Mouse (Mus musculus): ENCODE measurements around the gene Smim14.
"Not testable (repeated sequence)": the region's sequence is repeated elsewhere in the genome, so short reads cannot be mapped to it uniquely, and the experiment has no call there.

The Smim14 gene

DNA sequence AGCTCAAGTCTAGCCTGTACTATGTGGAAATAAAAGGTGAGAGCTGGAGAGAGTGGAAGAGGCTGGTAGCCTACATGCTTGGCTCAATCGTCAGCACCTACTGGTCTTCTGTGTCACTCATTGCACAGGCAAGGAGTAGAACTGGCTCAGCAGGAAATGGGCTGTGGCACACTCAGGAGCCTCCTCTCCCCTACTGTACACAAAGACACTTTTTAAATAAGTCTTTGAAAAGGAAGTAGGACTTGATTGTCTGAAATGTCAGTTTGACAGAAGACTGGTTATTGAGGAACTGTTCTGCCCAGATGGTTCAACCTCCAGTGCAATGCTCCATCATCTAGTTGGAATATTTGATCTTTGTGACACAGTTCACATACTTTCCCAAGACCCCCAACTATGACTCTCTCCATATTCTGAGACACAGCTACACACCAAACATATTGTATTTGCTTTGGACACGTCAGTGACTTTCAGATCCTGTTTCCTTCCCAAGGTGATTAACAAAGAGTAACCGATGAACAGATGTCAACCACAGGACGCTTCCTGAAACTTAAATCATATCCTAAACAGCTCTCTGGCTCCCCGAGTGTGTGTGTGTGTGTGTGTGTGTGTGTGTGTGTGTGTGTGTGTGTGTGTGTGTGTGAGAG lies 22.2 kb downstream of the Smim14 start:
- DNase-seq: no peak

DNA sequence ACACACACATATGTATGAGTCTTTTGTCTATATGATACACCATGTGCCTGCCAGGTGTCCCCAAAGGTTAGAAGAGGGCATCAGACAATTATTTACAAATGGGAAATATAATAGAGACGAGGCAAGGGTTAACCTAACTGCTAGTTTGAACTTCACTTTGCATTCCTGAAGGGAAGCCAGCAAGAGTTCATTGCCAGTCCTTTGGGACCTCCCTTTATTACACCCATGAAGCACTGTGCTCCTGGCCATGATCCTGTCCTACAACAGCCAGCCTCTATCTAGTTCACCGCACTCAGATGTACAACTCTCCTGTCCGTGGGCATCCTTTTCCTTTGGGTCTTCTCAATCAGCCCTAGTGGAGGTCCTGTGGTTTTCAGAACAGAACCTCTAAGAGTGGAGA lies 23.5 kb downstream of the Smim14 start:
- no peak for DNase-seq

DNA sequence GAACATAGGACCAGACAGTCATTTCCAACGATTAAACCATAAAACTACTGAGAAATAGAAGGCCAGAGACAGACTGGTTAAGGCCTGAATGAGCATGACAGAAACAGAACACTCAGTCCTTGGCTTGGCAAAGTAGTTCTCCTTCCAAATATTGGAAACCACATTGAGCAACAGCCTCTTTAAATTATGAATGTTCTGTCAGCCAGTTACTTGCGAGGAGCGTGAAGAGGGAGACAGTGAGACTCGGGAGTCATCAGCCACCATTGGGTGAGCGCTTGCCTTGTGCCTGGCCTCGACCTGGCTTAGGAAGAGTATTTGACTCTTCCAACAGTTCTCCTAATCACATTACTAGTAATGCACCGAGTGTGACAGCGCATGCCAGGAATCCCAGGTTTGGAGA lies 28.6 kb downstream of the Smim14 start:
- no peak for DNase-seq

DNA sequence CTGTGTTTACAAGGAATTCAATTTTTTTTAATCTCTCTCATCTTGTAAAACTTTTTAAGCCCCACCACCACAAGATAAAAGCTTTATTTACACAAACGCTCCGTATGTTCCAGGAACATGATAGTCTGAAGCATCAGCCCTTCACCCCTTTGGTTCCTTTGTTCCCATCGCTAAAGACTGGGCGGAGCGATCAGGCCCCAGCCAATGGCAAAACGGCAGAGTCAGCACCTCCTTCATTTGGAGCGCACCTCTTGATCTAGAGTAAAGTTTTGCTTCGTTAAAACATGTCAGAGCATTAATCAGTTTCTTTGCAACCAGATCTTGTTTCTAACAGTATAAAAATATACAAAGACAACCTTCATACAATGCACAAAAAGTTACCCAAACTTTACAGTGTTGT lies 31.2 kb downstream of the Smim14 start:
- no peak for DNase-seq

DNA sequence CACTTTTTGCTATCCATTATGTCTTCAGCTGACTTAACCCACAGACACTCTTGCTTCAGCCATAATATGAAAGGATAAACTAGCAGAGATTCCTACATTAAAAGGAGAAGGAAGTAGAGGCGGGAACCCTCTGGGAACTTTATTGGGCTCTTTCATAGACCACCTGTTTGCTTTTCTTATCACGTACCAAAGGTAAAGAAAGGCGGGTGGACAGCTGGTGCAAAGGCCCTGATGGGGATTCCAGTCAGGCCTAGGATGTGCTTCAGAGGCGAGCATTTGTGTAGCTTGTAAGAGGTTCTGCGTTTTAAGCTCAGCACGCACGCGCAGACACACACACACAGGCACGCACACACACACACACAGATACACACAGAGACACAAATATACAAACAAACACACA lies 35.6 kb downstream of the Smim14 start:
- DNase-seq: no peak

DNA sequence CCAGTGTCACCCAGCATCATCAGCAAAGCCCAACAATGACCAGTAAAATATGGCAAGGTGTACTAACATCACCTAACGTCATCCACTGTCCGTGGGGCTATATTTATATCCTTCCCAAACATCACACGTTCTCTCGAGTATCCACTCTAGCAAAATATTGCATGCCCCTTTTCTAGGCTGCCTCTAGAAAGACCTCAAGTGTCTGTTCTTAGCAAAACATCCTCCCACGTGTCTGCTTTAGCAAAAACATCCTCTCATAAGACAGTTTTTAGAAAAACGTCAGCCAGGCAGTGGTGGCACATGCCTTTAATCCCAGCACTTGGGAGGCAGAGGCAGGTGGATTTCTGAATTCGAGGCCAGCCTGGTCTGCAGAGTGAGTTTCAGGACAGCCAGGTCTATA lies 36.8 kb downstream of the Smim14 start:
- DNase-seq: no peak

DNA sequence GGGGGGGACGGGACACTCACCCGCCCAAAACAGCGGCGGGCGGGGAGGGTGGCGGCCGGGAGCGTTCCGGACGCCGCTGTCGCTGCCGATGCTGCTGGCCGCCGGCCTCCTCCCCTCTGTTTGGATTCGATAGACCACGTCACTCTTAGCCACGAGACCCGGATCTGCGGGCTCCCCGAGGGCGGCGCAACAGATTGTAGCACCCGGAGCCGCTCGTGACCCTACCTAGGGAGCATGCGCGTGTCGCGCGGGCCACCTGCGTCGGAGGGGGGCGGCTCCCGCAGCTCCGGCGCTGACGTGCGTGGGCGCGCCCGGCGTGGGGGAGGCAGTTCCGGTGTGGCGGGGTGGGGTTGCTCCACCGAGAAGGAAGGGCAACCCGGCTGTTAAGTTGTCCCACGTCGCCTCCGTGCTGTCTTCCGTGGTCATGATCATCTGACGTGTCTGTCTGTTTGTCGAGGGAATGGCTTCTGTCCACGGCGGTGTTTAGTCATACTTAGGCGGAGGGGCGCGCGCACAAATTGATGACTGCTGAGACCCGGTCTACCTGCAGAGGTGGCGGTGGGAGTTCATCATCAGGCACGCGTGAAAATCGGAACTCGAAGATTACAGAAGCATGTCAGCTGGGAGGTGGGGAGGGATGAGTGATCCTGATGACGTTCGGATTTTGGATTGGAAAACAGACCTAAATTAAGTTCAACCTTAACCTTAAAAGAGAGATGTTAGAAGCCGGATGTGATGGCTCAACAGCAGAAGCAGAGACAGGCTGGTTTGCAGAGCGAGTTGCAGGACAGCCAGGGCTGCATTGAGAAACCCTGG lies 44.1 kb downstream of the Smim14 start, which contains the start of gene Gm43552:
Gene Gm43552 (minus strand): TSS at position 118 of the 816 bp plus-strand sequence.
- peak; percentile 98 for DNase-seq

DNA sequence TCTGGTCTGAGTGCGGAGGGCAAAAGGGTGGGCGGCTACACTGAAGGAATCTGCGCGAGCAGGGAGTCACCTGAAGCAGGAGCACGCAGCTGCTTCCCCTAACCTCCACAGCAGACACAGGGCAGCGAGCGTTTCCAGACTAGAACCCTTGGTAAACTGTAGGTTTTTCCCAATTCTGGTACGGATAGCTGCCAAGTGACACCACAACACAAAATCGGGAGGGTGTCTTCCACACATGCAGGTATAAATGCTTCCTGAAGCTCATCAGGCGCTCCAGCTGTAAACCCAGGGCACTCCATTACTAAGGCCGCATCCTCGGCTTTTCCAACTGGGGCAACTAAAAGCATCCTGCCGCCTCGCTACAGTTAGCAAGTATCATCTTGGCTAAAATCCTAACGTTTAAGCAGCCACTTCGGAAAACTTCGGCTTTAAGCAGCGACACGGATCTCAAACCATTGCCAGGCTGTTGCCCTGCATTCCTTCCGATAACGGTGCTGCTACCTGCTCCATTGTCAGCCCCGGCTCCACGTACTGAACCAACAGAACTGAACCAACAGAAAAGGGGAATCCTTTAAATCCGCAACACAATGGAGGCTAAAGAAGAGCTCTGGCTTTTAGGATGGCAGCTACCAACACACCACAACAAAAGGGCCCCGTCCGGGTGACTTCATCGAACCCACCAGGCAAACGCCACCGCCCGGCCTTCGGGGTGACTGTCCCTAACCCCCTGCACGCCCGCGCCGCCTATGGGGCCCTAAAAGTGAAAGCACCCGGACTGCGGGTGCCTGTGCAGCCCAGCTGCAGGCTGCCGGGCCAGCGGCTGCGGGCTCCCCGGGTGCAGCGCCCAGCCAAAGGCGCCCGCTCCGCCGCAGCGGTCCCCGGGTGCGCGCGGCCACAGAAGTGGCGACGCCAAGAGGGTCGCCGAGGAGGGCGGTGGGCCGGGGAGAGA lies 44.9 kb downstream of the Smim14 start:
- peak; percentile 65 for DNase-seq

DNA sequence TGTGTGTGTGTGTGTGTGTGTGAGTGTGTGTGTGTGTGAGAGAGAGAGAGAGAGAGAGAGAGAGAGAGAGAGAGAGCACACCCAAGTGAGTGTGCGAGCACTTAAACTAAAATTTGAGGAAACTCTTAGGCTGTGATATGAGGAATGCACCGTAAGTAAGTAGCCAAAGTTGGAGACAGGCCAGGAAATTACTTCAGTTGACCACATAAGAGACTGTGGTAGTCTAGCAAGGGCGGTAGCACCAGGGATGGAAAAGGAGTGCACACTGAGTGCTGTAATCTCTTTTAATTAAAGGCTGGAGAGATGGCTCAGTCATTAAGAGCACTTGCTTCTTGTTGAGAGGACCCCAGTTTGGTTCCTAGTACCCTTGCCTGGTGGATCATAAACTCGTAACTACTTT lies 47.2 kb downstream of the Smim14 start:
- no peak for DNase-seq

DNA sequence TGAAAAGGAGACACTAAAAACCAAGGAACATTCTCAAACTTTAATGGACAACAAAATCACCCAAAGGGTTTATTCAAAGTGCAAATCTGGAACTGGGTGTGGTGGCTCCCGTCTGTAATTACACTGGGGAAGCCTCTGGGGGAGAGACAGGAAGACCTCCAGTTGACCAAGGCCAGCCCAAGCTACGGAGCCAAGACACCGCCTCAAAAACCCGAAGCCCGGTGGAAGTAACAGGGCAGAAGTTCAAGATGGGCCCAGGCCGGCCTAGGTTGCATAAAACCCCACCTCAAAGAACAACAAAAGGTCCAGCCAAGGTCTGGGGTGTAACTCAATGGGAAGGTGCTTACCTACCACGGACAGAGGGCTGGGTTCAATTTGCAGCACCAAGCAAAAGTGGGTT lies 48.3 kb downstream of the Smim14 start:
- DNase-seq: no peak

DNA sequence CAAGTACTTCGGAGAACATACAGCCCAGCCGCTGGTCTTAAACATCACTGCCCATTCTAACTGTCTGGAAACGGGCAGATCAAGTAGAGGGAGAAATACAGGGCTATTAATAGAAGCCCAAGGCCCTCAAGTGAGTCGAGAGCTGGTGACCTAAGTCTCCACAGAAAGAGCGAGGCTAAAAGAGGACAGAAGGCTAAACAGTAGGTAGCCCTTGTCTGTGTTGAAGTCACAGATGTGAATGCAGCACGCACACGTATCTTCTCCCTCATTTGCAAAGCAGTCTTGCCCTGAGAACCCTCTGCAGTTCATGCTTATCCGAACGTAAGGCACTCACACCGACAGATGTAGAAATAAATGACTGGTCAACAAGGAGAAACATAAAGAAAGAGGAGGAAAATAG lies 49.6 kb downstream of the Smim14 start:
- DNase-seq: no peak

DNA sequence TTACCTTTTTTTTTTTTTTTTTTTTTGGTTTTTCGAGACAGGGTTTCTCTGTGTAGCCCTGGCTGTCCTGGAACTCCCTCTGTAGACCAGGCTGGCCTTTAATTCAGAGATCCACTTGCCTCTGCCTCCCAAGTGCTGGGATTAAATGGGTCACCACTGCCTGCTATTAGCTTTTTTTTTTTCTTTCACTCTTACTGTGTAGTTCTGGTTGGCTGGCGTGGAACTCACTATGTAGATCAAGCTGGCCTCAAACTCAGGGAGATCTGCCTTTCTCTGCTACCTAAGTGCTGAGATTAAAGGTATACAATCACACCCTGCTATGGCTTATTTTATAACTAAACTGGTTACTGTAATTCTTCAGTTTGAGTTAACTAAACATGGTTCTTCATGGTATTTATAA lies 50.5 kb downstream of the Smim14 start:
- no peak for DNase-seq

DNA sequence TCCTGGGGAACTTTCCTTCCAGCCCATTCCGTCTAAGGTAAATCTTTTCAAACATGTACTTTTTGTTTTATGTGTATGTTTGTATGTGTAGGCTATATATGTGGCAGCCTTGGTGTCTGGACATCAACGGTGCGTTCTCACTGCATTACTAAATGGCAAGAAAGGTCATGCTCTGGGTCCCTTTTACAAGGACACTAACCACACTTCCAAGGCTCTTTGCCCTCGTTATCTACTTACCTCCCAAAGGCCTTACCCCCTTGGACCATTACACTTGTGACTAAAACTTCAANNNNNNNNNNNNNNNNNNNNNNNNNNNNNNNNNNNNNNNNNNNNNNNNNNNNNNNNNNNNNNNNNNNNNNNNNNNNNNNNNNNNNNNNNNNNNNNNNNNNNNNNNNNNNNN lies 54.0 kb downstream of the Smim14 start:
- no peak for DNase-seq

DNA sequence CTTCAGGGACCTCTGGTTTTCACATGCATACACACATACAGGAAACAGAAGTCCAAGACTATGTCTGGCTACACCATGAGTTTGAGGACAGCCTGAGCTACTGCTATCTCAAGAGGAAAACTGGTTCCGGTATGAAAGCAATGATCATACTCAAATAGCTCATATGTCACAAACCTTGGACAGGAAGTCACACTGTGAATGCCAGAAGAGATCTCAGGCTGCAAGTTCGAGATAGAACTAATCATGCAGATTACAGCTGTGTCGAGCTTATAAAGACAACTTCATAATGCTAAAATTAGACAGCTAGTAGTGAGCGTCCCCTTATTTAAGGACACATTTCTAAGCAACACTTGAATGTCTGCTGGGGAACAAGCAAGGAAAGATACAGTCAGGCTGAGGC lies 56.5 kb downstream of the Smim14 start:
- DNase-seq: no peak

DNA sequence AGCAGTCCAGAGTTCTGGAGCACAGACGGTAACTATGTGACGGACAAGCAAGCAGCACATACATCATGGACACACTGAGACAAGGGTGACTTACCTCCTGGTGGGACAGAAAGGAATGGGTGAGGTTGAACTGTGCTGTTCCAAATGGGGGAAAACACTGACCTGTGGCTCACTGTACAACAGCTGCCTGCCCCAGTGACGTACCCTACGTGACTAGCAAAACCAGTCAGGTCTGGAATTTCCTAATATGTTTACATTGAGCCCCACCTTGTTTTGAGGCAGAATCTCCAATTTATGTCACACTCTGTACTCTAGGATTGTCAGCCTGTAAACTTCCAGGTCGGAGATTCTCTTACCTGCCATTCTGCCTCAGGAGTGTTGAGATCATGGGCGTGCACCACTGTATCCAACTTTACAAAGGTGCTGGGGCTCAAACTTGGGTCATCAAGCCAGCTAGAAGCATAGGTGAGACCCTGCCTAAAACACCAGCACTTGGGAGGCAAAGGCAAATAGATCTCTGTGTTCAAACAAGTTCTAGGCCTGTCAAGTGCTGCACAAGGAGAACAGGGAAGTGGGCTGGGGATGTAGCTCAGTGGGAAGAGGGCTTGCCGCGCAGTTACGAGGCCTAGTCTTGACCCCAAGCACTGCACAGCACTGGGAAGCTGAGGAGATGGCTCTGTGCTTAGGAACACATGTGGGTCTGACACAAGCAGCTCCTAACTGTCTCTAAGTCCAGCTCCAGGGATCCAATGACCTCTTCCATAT lies 57.1 kb downstream of the Smim14 start:
- no peak for DNase-seq

DNA sequence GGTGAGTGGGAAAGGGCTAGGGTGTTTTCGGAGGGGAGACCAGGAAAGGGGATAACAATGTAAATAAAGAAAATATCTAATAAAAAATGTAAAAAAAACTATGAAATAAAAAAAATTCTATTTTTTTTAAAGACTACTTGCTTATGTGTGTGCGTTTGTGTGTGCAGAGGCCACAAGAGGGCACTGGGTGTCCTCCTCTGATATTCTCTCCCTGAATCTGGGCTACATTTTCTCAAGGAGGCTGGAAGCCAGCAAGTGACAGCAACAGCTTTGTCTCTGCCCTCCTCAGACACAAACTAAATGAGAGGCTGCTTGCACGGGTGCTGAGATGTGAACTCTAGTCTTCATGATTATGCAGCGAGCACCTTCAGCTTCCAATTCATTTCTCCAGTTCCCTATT lies 58.8 kb downstream of the Smim14 start:
- no peak for DNase-seq

DNA sequence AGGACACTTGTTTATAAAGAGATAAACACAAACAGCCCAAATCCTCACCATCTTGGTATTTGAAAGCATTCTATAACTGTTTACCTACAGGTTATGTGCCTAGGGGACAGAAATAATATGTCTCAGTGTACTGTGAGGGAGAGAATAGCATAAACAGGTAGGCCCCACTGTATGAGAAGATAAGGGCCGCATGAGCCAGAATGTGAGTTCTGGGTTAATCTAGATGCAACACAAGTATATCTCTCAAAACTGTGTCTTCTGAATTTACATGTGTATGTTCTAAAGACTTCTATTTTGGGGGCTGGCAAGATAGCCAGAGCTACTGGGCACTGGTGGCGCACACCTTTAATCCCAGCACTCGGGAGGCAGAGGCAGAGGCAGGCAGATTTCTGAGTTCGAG lies 60.2 kb downstream of the Smim14 start:
- not testable (repeated sequence) for DNase-seq

DNA sequence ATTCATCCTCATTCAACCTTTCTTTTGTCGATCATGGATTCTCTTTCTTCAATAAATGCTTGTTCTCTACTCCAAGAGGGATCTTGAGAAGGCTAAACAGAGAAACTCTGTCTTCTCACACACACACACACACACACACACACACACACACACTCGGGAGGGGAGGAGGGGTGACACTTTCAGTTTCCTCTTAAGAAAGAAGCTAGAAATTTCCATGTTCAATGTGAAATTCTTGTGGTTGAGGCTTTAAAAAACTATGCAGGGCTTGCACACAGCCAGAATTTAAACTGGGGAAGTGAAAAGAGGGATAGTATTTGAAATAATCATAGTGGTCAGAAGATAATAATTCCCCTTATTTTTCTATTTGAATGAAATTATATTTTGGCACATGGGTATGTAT lies 61.2 kb downstream of the Smim14 start:
- DNase-seq: no peak

DNA sequence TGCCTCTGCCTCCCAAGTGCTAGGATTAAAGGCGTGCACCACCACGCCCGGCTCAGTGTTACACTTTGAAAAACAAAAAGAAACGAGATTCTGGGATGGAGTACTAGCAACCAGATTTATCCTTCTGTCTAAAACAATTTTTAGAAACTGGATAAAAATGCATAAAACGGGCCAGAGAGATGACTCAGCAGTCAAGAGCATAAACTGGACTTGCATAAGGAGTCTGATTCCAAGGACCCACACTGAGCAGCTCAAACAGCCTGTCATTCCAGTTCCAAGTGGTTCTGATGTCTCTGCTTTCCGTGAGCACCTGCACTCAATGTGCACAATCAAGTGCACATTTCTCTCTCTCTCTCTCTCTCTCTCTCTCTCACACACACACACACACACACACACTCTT lies 67.2 kb downstream of the Smim14 start:
- no peak for DNase-seq

DNA sequence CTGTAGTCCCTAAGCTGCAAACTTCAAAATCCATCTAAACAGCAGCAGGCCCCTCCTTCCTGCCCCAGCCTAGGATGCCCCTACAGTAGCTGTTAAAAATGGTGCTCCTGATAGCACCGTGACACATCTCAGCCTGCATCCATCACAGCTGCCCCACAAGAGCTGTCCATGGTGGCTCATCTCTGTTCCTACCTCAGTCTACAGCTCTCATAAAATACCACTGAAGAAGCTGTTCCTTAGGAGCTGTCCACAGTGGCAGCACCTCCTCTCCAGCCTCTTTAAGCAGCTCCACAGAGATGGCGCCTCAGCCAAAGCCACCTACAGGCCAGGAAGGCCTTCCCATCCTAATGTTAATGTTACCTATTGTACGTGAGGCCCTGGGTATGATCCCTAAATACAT lies 70.1 kb downstream of the Smim14 start:
- DNase-seq: no peak

DNA sequence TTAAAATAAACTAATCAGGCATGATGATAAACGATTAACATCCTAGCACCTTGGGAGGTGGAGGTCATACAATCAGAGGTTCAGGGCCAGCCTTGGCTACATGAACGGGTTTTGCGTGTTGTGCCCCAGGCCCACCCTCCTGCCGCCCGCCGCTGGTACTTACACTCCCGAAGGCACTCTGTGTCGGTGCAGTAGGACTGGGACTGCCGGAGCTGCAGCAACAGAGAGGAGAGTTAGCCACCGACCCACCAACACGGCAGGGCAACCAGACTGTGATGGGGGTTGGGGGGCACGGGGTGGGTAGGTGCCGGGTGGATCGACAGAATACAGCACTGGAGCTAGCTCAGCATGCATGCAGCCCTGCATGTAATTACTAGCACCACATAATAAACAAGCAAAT lies 76.6 kb downstream of the Smim14 start:
- DNase-seq: no peak

DNA sequence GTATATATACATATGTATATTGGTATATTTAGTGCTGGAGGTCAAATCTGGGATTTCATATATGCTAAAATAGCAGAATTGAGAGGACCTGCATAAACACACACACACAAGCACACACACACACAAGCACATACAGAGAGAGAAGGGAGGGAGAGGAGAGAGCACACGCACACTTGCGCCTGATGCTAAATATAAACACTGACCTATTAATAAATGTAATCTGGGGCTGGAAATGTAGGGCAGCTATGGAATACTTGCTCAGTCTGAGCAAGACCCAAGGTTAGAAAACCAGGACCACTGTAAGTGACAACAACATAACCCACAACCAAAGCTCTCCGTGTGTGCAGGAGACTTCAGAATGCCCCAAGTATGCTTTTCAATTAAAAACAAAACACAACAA lies 77.5 kb downstream of the Smim14 start:
- DNase-seq: no peak

DNA sequence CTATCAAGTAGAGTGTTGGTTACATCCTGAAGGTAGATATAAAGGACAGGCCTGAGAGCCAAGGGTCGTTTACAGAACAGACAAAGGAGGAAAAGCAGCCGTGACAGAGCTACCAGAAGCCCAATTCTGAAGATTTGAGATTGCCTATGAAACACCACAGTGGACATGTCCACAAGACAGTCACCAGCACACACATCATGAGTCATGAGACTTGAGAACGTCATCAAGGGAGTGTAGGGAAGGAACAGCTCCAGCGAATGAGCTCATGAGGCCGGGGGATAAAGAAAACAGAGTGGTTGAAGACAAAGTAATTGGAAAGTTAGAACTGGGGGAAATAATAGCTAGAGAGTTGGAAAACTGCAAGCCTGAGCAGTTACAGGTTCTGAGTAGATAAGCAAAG lies 79.1 kb downstream of the Smim14 start:
- no peak for DNase-seq
